Mouse (Mus musculus) intestine, postnatal 0 days (tissue): ENCODE data around the gene Chd5. TPM values are rescaled to one million over a fixed set of nuclear protein-coding genes. Genes with fewer than 3 reads are reported as not detected.

Experiments used
- ATAC-seq: fragments of 200-750 bp; cut with Nextera tagmentation; 2 replicates; pipeline ENCODE4 v1.8.0; 2017; ENCODE audit warnings: mild to moderate bottlenecking, moderate TSS enrichment, moderate library complexity
- H3K27ac ChIP-seq: fragments of 300-500 bp; sonication (generic); 2 replicates; pipeline ENCODE4 v1.5.1; 2014; ENCODE audit warnings: mild to moderate bottlenecking, low read depth, low read length, moderate library complexity
- H3K27me3 ChIP-seq: fragments of 300-500 bp; sonication (generic); replicated peaks from 2 replicates; pipeline ENCODE4 v1.6.1; 2014; ENCODE audit warnings: low read length, mixed read lengths; ENCODE audit not compliant: control insufficient read depth, insufficient read depth
- H3K36me3 ChIP-seq: fragments of 300-500 bp; sonication (generic); 2 replicates; pipeline ENCODE4 v1.6.1; 2014; ENCODE audit warnings: mild to moderate bottlenecking, moderate library complexity; ENCODE audit not compliant: control insufficient read depth, insufficient read depth
- H3K4me1 ChIP-seq: fragments of 300-500 bp; sonication (generic); replicated peaks from 2 replicates; pipeline ENCODE4 v1.6.1; 2014; ENCODE audit warnings: antibody characterized with exemption, low read length, mixed read lengths; ENCODE audit not compliant: control insufficient read depth, insufficient read depth
- H3K4me2 ChIP-seq: fragments of 300-500 bp; sonication (generic); replicated peaks from 2 replicates; pipeline ENCODE4 v1.6.1; 2014; ENCODE audit warnings: low read depth, mild to moderate bottlenecking, moderate library complexity
- H3K4me3 ChIP-seq: fragments of 300-500 bp; sonication (generic); 2 replicates; pipeline ENCODE4 v1.5.1; 2014; ENCODE audit warnings: low read depth, low read length
- H3K9ac ChIP-seq: fragments of 300-500 bp; sonication (generic); 2 replicates; pipeline ENCODE4 v1.6.1; 2014; ENCODE audit warnings: mild to moderate bottlenecking, low read depth, low read length
- H3K9me3 ChIP-seq: fragments of 300-500 bp; sonication (generic); 2 replicates; pipeline ENCODE4 v1.6.1; 2016; ENCODE audit warnings: mixed run types; ENCODE audit not compliant: control insufficient read depth
- CTCF ChIP-seq: sonication (generic); IDR thresholded peaks from 2 replicates; pipeline ENCODE4 v1.5.1; 2016; ENCODE audit warnings: low read depth, mild to moderate bottlenecking, control low read depth, antibody characterized with exemption, moderate library complexity
- WGBS: fragments of 180-500 bp; shearing (Covaris S2); extraction: QIAGEN DNeasy Blood & Tissue Kit; methylation state at CpG from one replicate; pipeline ENCODE4 v1.1.7; 2014; 5-methylcytosine and 5-hydroxymethylcytosine counted together
- polyA plus RNA-seq: library from polyadenylated mRNA; unstranded; fragments of >200 nt; fragmentation: Nextera tagmentation; extraction: Ambion mirVana; gene quantifications from 2 replicates; pipeline ENCODE4 v1.2.1, GENCODE M21; 2015

Chd5 gene
- polyA plus RNA-seq, 1 experiment from 2014 or later: 1.5 TPM

- peak overlapping the region; percentile 22; the same call in 1 of the 2 replicates for H3K9ac ChIP-seq
- H3K4me3 ChIP-seq: peak overlapping the region; percentile 78
- peaks cover 4% of the 10 kb centered on the region for H3K4me1 ChIP-seq
- H3K9me3 ChIP-seq: no peaks in the 10 kb centered on the region
- peak overlapping the region; percentile 88 for H3K4me2 ChIP-seq
- WGBS: 49% methylated on average over 16 of the region's 16 CpGs
- ATAC-seq: peak; percentile 8; the same call in 1 of the 2 replicates
- TF ChIP-seq CTCF: no peak
- no peaks in the 10 kb centered on the region for H3K27me3 ChIP-seq
- no peak overlapping the region for H3K27ac ChIP-seq
- peaks cover 12% of the 10 kb centered on the region for H3K36me3 ChIP-seq
These were observed 13.5 kb upstream of the Chd5 start for GRCm38 (mm10) chr4:152324641-152325562.

- WGBS: under 1% methylated on average over 70 of the region's 70 CpGs
- H3K4me1 ChIP-seq: peaks cover 4% of the 10 kb centered on the region
- peak within 1 kb of the TSS; percentile 78 for H3K4me3 ChIP-seq
- peak within 1 kb of the TSS; percentile 88 for H3K4me2 ChIP-seq
- H3K9me3 ChIP-seq: no peaks in the 10 kb centered on the region
- peaks cover 21% of the 10 kb centered on the region for H3K36me3 ChIP-seq
- H3K9ac ChIP-seq: peak within 1 kb of the TSS; percentile 77
- TF ChIP-seq CTCF: peak; percentile 58
- peak; percentile 98 for ATAC-seq
- peak within 1 kb of the TSS; percentile 31 for H3K27ac ChIP-seq
- no peaks in the 10 kb centered on the region for H3K27me3 ChIP-seq
These were observed 12.7 kb upstream of the Chd5 start, which contains the start of gene Rpl22 for GRCm38 (mm10) chr4:152325574-152326411. Gene Rpl22 (plus strand): TSS chr4:152325742.

- no peaks in the 10 kb centered on the region for H3K27me3 ChIP-seq
- H3K4me2 ChIP-seq: peak overlapping the region; percentile 88
- peak overlapping the region; percentile 77 for H3K9ac ChIP-seq
- peak overlapping the region; percentile 78 for H3K4me3 ChIP-seq
- TF ChIP-seq CTCF: no peak
- peaks cover 28% of the 10 kb centered on the region for H3K36me3 ChIP-seq
- no peak overlapping the region for H3K27ac ChIP-seq
- no peaks in the 10 kb centered on the region for H3K9me3 ChIP-seq
- peaks cover 4% of the 10 kb centered on the region for H3K4me1 ChIP-seq
- no peak for ATAC-seq
- 2% methylated on average over 11 of the region's 11 CpGs for WGBS
These were observed 11.9 kb upstream of the Chd5 start for GRCm38 (mm10) chr4:152326543-152326942.

GRCm38 (mm10) chr4:152328691-152329090, 9.8 kb upstream of the Chd5 start:
- H3K9ac ChIP-seq: no peak overlapping the region
- 79% methylated on average over 6 of the region's 6 CpGs for WGBS
- H3K9me3 ChIP-seq: no peaks in the 10 kb centered on the region
- H3K27me3 ChIP-seq: no peaks in the 10 kb centered on the region
- no peak overlapping the region for H3K27ac ChIP-seq
- peak; percentile 69 for TF ChIP-seq CTCF
- H3K4me3 ChIP-seq: no peak overlapping the region
- H3K4me1 ChIP-seq: peaks cover 4% of the 10 kb centered on the region
- H3K4me2 ChIP-seq: no peak overlapping the region
- peaks cover 48% of the 10 kb centered on the region for H3K36me3 ChIP-seq
- no peak for ATAC-seq

- H3K27me3 ChIP-seq: peaks cover 9% of the 10 kb centered on the region
- H3K4me3 ChIP-seq: no peak overlapping the region
- no peaks in the 10 kb centered on the region for H3K9me3 ChIP-seq
- WGBS: 21% methylated on average over 2 of the region's 2 CpGs
- ATAC-seq: 0 out of 2 replicates have a peak, but pooled peaks have one; percentile 15
- H3K36me3 ChIP-seq: peaks cover 61% of the 10 kb centered on the region
- peak; percentile 99 for TF ChIP-seq CTCF
- no peaks in the 10 kb centered on the region for H3K4me1 ChIP-seq
- H3K4me2 ChIP-seq: no peak overlapping the region
- H3K27ac ChIP-seq: no peak overlapping the region
- H3K9ac ChIP-seq: no peak overlapping the region
These were observed 5.5 kb upstream of the Chd5 start for GRCm38 (mm10) chr4:152332952-152333351.

- ATAC-seq: no peak
- no peak for TF ChIP-seq CTCF
- no peaks in the 10 kb centered on the region; the same call in 1 of the 2 replicates for H3K4me1 ChIP-seq
- no peak overlapping the region for H3K4me2 ChIP-seq
- peaks cover 15% of the 10 kb centered on the region for H3K27me3 ChIP-seq
- H3K4me3 ChIP-seq: no peak overlapping the region
- peaks cover 61% of the 10 kb centered on the region for H3K36me3 ChIP-seq
- WGBS: 95% methylated on average over 12 of the region's 12 CpGs
- H3K27ac ChIP-seq: no peak overlapping the region
- H3K9ac ChIP-seq: no peak overlapping the region
- no peaks in the 10 kb centered on the region for H3K9me3 ChIP-seq
These were observed 4.9 kb upstream of the Chd5 start for GRCm38 (mm10) chr4:152333587-152333986.
